Mouse (Mus musculus): ENCODE results near the gene Lag3. TPM values are rescaled to one million over a fixed set of nuclear protein-coding genes. Genes with fewer than 3 reads are reported as not detected.

Lag3 gene
- polyA plus RNA-seq, 1 experiment from 2014 or later = 1.9 TPM

DNA sequence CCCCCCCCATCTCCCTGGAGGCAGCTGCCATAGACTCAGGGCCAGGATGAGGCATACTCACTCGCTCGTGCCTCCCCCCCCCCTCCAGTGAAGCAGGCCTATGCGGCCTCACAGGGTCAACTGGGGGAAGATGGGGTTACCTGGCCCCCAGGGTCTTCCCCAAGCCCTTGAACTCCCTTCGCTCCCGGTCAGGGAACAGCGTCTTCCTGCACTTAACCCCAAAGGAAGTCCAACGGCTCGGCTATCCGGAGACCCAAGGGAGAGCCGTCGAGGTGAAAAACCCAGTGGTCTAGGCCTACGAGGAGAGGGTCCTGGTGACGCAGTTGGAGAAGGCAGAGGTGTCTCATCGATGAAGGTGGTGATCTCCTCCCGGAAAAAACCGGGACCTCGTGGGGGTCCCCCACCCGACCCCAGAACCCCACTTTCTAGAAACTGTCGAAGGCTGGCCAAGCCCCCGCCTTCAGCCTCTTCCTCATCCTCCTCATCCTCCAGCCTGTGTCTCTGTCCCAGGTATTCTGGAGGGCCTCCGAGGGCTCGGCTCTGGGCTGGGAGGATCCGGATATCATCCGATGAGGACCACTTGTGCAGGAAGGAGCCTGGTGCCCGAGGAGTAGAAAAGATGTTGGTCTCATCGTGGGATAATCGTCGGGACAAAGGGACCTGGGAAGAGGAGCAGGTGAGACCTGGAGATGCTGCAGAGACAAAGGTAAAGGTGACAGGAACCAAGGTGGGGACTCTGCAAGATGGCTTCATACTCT, 52.8 kb downstream of the Lag3 start:
- peaks cover 18% of the 10 kb centered on the region; the same call in 1 of the 2 replicates for H3K27me3 ChIP-seq (replicated peaks; ENCODE audit: control insufficient read depth, insufficient read depth, low read length)
- H3K4me3 ChIP-seq (ENCODE audit: low read length) = no peak overlapping the region
- peaks cover 22% of the 10 kb centered on the region for H3K4me1 ChIP-seq (ENCODE audit: control insufficient read depth, insufficient read depth, low read length)
- no peak overlapping the region for H3K4me2 ChIP-seq (ENCODE audit: low read depth, low read length)
- no peaks in the 10 kb centered on the region for H3K36me3 ChIP-seq (ENCODE audit: control insufficient read depth, insufficient read depth, low read length)
- 78% methylated on average over 27 of the region's 28 CpGs for WGBS
- no peak for ATAC-seq
- 0 out of 2 replicates have a peak overlapping the region, but pooled peaks have one; percentile 88 for H3K9ac ChIP-seq (ENCODE audit: low read depth, low read length)
- no peak overlapping the region for H3K27ac ChIP-seq (ENCODE audit: low read length)
- no peaks in the 10 kb centered on the region for H3K9me3 ChIP-seq (ENCODE audit: control insufficient read depth, low read length)

DNA sequence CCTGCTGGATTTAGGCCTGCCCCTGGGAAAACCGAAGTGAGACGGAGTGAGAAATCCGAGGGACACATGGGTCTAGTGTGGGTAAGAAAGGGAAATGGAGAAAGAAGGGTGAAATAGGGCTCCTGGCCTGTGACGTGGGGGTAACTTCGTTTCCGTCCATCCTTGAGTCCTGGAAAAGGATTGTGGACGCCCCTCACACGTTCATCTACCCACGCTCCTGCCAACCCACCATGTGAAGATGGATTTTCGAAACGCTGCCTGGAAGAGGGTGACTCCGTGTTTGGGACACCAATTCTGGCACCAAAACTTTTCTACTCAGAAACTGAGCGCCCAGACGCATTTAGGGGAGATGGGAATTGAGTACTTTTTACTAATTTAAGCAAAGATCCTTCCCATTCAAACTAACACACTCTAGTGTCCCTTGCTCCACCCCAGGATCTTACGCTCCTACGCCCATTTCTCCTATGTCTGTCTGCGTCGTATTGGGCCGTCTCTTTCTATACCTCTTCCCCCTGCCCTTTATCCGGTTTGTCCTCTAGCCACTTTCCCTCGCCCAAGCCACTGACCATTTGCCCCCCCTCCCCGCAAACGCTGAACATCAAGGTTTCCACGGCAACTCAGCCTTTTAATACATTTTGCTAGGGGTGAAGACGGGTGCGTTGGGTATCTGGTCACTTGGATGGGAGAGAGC, 53.5 kb downstream of the Lag3 start:
- 26% methylated on average over 26 of the region's 26 CpGs for WGBS
- Histone ChIP-seq H3K9ac (ENCODE audit: low read depth, low read length) (peak overlapping the region; percentile 88), H3K36me3 (ENCODE audit: control insufficient read depth, insufficient read depth, low read length) (no peaks in the 10 kb centered on the region), H3K9me3 (ENCODE audit: control insufficient read depth, low read length) (no peaks in the 10 kb centered on the region), H3K27ac (ENCODE audit: low read length) (peak overlapping the region; percentile 92; the same call in 1 of the 2 replicates), H3K4me2 (ENCODE audit: low read depth, low read length) (peak overlapping the region; percentile 96), H3K27me3 (replicated peaks; ENCODE audit: control insufficient read depth, insufficient read depth, low read length) (peaks cover 18% of the 10 kb centered on the region; the same call in 1 of the 2 replicates), H3K4me1 (ENCODE audit: control insufficient read depth, insufficient read depth, low read length) (peaks cover 16% of the 10 kb centered on the region), H3K4me3 (ENCODE audit: low read length) (peak overlapping the region; percentile 70)
- no peak for ATAC-seq

- peaks cover 11% of the 10 kb centered on the region; the same call in 1 of the 2 replicates for H3K27me3 ChIP-seq (replicated peaks; ENCODE audit: control insufficient read depth, insufficient read depth, low read length)
- no peaks in the 10 kb centered on the region for H3K36me3 ChIP-seq (ENCODE audit: control insufficient read depth, insufficient read depth, low read length)
- H3K4me3 ChIP-seq (ENCODE audit: low read length) = peak within 1 kb of the TSS; percentile 70
- ATAC-seq = peak; percentile 87
- H3K9me3 ChIP-seq (ENCODE audit: control insufficient read depth, low read length) = no peaks in the 10 kb centered on the region
- H3K4me2 ChIP-seq (ENCODE audit: low read depth, low read length) = peak within 1 kb of the TSS; percentile 96
- H3K4me1 ChIP-seq (ENCODE audit: control insufficient read depth, insufficient read depth, low read length) = 0 out of 2 replicates have a peak, but pooled peaks cover 15% of the 10 kb centered on the region
- H3K9ac ChIP-seq (ENCODE audit: low read depth, low read length) = peak within 1 kb of the TSS; percentile 88
- H3K27ac ChIP-seq (ENCODE audit: low read length) = peak within 1 kb of the TSS; percentile 92
- WGBS = under 1% methylated on average over 85 of the region's 86 CpGs
Observed at GRCm38 (mm10) chr6:124856916-124857839, 54.3 kb downstream of the Lag3 start, which contains the start of gene P3h3. Gene P3h3 (minus strand): TSS chr6:124857752.

DNA sequence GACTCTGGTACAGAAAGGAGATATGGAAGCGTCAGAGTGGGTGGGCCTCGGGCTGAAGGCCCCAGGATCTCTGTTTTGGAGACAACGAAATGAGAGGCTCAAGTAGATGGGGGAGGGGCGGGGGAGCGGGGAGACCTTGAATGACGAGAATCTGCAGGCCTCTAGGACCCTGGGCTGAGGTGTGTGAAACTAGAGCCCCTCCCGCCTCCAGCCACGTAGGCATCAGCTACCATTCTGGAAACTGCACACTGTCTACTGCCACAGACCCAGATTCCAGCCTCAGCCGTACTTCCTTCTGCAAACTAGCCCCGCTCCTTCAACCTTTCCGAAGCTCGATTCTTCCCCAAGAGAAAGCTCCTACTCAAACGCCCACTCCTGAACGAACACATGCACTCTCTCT, 55.2 kb downstream of the Lag3 start:
- H3K27ac ChIP-seq (ENCODE audit: low read length) = no peak overlapping the region

DNA sequence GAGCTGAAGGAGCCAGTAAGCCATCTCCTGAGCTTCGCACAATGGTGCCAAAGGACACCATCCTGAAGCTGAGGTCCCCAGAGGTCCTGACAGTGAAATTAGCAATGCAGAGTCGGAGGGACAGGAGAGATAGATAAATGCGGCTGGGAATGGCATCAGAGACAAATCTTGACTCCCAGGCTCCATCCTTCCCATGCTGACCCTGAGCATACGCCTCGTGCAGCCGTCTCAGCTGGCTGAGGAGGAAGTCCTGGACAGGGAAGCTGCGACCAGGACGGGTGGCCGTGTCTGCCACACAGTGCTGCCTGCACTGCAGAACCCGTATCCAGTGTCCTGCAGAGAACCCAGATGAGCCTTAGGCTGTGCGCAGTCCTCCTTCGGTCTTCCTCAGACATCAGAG, 56.9 kb downstream of the Lag3 start:
- no peak for ATAC-seq
- Histone ChIP-seq H3K27ac (ENCODE audit: low read length) (no peak overlapping the region), H3K36me3 (ENCODE audit: control insufficient read depth, insufficient read depth, low read length) (no peaks in the 10 kb centered on the region), H3K27me3 (replicated peaks; ENCODE audit: control insufficient read depth, insufficient read depth, low read length) (peaks cover 11% of the 10 kb centered on the region; the same call in 1 of the 2 replicates), H3K9me3 (ENCODE audit: control insufficient read depth, low read length) (no peaks in the 10 kb centered on the region), H3K4me2 (ENCODE audit: low read depth, low read length) (no peak overlapping the region), H3K4me3 (ENCODE audit: low read length) (no peak overlapping the region), H3K4me1 (ENCODE audit: control insufficient read depth, insufficient read depth, low read length) (0 out of 2 replicates have a peak, but pooled peaks cover 15% of the 10 kb centered on the region), H3K9ac (ENCODE audit: low read depth, low read length) (no peak overlapping the region)
- 65% methylated on average over 12 of the region's 12 CpGs for WGBS

More for the DNA sequence above, 55.2 kb downstream of the Lag3 start:
- H3K4me1 ChIP-seq (ENCODE audit: control insufficient read depth, insufficient read depth, low read length) = 0 out of 2 replicates have a peak, but pooled peaks cover 15% of the 10 kb centered on the region
- H3K27me3 ChIP-seq (replicated peaks; ENCODE audit: control insufficient read depth, insufficient read depth, low read length) = peaks cover 11% of the 10 kb centered on the region; the same call in 1 of the 2 replicates
- peak; percentile 38; the same call in 1 of the 2 replicates for ATAC-seq
- no peaks in the 10 kb centered on the region for H3K9me3 ChIP-seq (ENCODE audit: control insufficient read depth, low read length)
- WGBS = 13% methylated on average over 14 of the region's 14 CpGs
- peak overlapping the region; percentile 96 for H3K4me2 ChIP-seq (ENCODE audit: low read depth, low read length)
- H3K36me3 ChIP-seq (ENCODE audit: control insufficient read depth, insufficient read depth, low read length) = no peaks in the 10 kb centered on the region
- peak overlapping the region; percentile 88 for H3K9ac ChIP-seq (ENCODE audit: low read depth, low read length)
- H3K4me3 ChIP-seq (ENCODE audit: low read length) = peak overlapping the region; percentile 70

Other genes starting within 250 kb of the Lag3 start
- 195 and 219 TPM in 2 replicates for gene Lpcat3, start 248.7 kb downstream of the Lag3 start, polyA plus RNA-seq (2015; fragmentation: Nextera tagmentation; extraction: Ambion mirVana)
- 202 and 222 TPM in 2 replicates for gene Emg1, start 199.5 kb downstream of the Lag3 start, polyA plus RNA-seq (2015; fragmentation: Nextera tagmentation; extraction: Ambion mirVana)
- gene Phb2, start 199.4 kb downstream of the Lag3 start, polyA plus RNA-seq (2015; fragmentation: Nextera tagmentation; extraction: Ambion mirVana) = 471 and 489 TPM in 2 replicates
- 20.4 and 22.5 TPM in 2 replicates for gene Ptpn6, start 173.0 kb downstream of the Lag3 start, polyA plus RNA-seq (2015; fragmentation: Nextera tagmentation; extraction: Ambion mirVana)
- 309 and 334 TPM in 2 replicates for gene Grcc10, start 170.3 kb downstream of the Lag3 start, polyA plus RNA-seq (2015; fragmentation: Nextera tagmentation; extraction: Ambion mirVana)
- gene Gm45234, start 155.7 kb downstream of the Lag3 start, polyA plus RNA-seq (2015; fragmentation: Nextera tagmentation; extraction: Ambion mirVana) = not detected in 2 replicates
- gene Atn1, start 155.2 kb downstream of the Lag3 start, polyA plus RNA-seq (2015; fragmentation: Nextera tagmentation; extraction: Ambion mirVana) = 8.3 and 8.8 TPM in 2 replicates
- 7.1 and 7.9 TPM in 2 replicates for gene Eno2, start 142.0 kb downstream of the Lag3 start, polyA plus RNA-seq (2015; fragmentation: Nextera tagmentation; extraction: Ambion mirVana)
- 0.18 and 0.26 TPM in 2 replicates for gene Lrrc23, start 132.0 kb downstream of the Lag3 start, polyA plus RNA-seq (2015; fragmentation: Nextera tagmentation; extraction: Ambion mirVana)
- gene Spsb2, start 103.0 kb downstream of the Lag3 start, polyA plus RNA-seq (2015; fragmentation: Nextera tagmentation; extraction: Ambion mirVana) = 25.7 and 31.7 TPM in 2 replicates
- 1,250 and 1,271 TPM in 2 replicates for gene Tpi1, start 97.4 kb downstream of the Lag3 start, polyA plus RNA-seq (2015; fragmentation: Nextera tagmentation; extraction: Ambion mirVana)
- 106 and 117 TPM in 2 replicates for gene Usp5, start 82.2 kb downstream of the Lag3 start, polyA plus RNA-seq (2015; fragmentation: Nextera tagmentation; extraction: Ambion mirVana)
- gene Cdca3, start 82.2 kb downstream of the Lag3 start, polyA plus RNA-seq (2015; fragmentation: Nextera tagmentation; extraction: Ambion mirVana) = 153 and 183 TPM in 2 replicates
- gene Gnb3, start 71.4 kb downstream of the Lag3 start, polyA plus RNA-seq (2015; fragmentation: Nextera tagmentation; extraction: Ambion mirVana) = 0.70 and 1.7 TPM in 2 replicates
- 5.6 and 7.2 TPM in 2 replicates for gene P3h3, start 54.0 kb downstream of the Lag3 start, polyA plus RNA-seq (2015; fragmentation: Nextera tagmentation; extraction: Ambion mirVana)
- 0.75 and 0.77 TPM in 2 replicates for gene Gpr162, start 47.7 kb downstream of the Lag3 start, polyA plus RNA-seq (2015; fragmentation: Nextera tagmentation; extraction: Ambion mirVana)
- 0.44 and 0.70 TPM in 2 replicates for gene Cd4, start 23.5 kb downstream of the Lag3 start, polyA plus RNA-seq (2015; fragmentation: Nextera tagmentation; extraction: Ambion mirVana)
- gene Ptms, start 8.4 kb upstream of the Lag3 start, polyA plus RNA-seq (2015; fragmentation: Nextera tagmentation; extraction: Ambion mirVana) = 87.8 and 173 TPM in 2 replicates
- gene Mlf2, start 19.7 kb upstream of the Lag3 start, polyA plus RNA-seq (2015; fragmentation: Nextera tagmentation; extraction: Ambion mirVana) = 296 and 299 TPM in 2 replicates
- gene Cops7a, start 53.8 kb upstream of the Lag3 start, polyA plus RNA-seq (2015; fragmentation: Nextera tagmentation; extraction: Ambion mirVana) = 170 and 176 TPM in 2 replicates
- gene Pianp, start 85.0 kb upstream of the Lag3 start, polyA plus RNA-seq (2015; fragmentation: Nextera tagmentation; extraction: Ambion mirVana) = 1.9 and 2.0 TPM in 2 replicates
- 8.9 and 10.3 TPM in 2 replicates for gene Zfp384, start 97.4 kb upstream of the Lag3 start, polyA plus RNA-seq (2015; fragmentation: Nextera tagmentation; extraction: Ambion mirVana)
- gene Ing4, start 128.1 kb upstream of the Lag3 start, polyA plus RNA-seq (2015; fragmentation: Nextera tagmentation; extraction: Ambion mirVana) = 96.0 and 105 TPM in 2 replicates
- 9.8 and 10.6 TPM in 2 replicates for gene Acrbp, start 138.0 kb upstream of the Lag3 start, polyA plus RNA-seq (2015; fragmentation: Nextera tagmentation; extraction: Ambion mirVana)
- gene Lpar5, start 156.2 kb upstream of the Lag3 start, polyA plus RNA-seq (2015; fragmentation: Nextera tagmentation; extraction: Ambion mirVana) = 9.4 and 9.7 TPM in 2 replicates
- gene Chd4, start 184.3 kb upstream of the Lag3 start, polyA plus RNA-seq (2015; fragmentation: Nextera tagmentation; extraction: Ambion mirVana) = 41.3 and 44.8 TPM in 2 replicates
- 59.5 and 66.8 TPM in 2 replicates for gene Nop2, start 220.2 kb upstream of the Lag3 start, polyA plus RNA-seq (2015; fragmentation: Nextera tagmentation; extraction: Ambion mirVana)
- gene Iffo1, start 233.5 kb upstream of the Lag3 start, polyA plus RNA-seq (2015; fragmentation: Nextera tagmentation; extraction: Ambion mirVana) = 4.5 and 5.3 TPM in 2 replicates